Mouse (Mus musculus) bone marrow, adult 2 months (tissue): ENCODE results near the gene Git2. TPM values are rescaled to one million over a fixed set of nuclear protein-coding genes. Genes with fewer than 3 reads are reported as not detected.

Experiments
- H3K27ac ChIP-seq: fragments of 200-500 bp; 2 replicates; pipeline ENCODE4 v1.5.1; 2012; ENCODE audit warnings: low read depth, mild to moderate bottlenecking, control low read depth, inconsistent platforms, low read length; ENCODE audit not compliant: control insufficient read depth, poor library complexity, insufficient read depth
- H3K4me1 ChIP-seq: fragments of 200-500 bp; 2 replicates; pipeline ENCODE4 v1.6.1; 2011; ENCODE audit warnings: low read length; ENCODE audit not compliant: control insufficient read depth, insufficient read depth
- H3K4me3 ChIP-seq: fragments of 200-500 bp; replicated peaks from 2 replicates; pipeline ENCODE3; 2011; ENCODE audit warnings: mild to moderate bottlenecking, low read depth, low read length, control low read depth; ENCODE audit not compliant: control insufficient read depth
- CTCF ChIP-seq: fragments of 200-500 bp; IDR thresholded peaks from 2 replicates; pipeline ENCODE4 v1.5.1; 2011; ENCODE audit warnings: low read length, control low read depth; ENCODE audit not compliant: control insufficient read depth, insufficient read depth
- POLR2A ChIP-seq: fragments of 200-500 bp; IDR thresholded peaks from 2 replicates; pipeline ENCODE4 v1.6.1; 2011; ENCODE audit warnings: low read depth, mild to moderate bottlenecking, control low read depth, low read length, borderline replicate concordance; ENCODE audit not compliant: control insufficient read depth
- WGBS: fragments of 180-500 bp; shearing (Covaris S2); methylation state at CpG from one replicate; pipeline ENCODE4 v1.1.7; 2018; 5-methylcytosine and 5-hydroxymethylcytosine counted together
- polyA plus RNA-seq: library from polyadenylated mRNA; stranded (reverse); fragments of >200 nt; gene quantifications from 2 replicates; pipeline ENCODE4 v1.2.4, GENCODE M21; 2011; ENCODE audit warnings: low replicate concordance; ENCODE audit not compliant: missing spikeins, insufficient read depth, insufficient read length

The Git2 gene
- polyA plus RNA-seq, 1 experiment = 52.4 TPM

DNA sequence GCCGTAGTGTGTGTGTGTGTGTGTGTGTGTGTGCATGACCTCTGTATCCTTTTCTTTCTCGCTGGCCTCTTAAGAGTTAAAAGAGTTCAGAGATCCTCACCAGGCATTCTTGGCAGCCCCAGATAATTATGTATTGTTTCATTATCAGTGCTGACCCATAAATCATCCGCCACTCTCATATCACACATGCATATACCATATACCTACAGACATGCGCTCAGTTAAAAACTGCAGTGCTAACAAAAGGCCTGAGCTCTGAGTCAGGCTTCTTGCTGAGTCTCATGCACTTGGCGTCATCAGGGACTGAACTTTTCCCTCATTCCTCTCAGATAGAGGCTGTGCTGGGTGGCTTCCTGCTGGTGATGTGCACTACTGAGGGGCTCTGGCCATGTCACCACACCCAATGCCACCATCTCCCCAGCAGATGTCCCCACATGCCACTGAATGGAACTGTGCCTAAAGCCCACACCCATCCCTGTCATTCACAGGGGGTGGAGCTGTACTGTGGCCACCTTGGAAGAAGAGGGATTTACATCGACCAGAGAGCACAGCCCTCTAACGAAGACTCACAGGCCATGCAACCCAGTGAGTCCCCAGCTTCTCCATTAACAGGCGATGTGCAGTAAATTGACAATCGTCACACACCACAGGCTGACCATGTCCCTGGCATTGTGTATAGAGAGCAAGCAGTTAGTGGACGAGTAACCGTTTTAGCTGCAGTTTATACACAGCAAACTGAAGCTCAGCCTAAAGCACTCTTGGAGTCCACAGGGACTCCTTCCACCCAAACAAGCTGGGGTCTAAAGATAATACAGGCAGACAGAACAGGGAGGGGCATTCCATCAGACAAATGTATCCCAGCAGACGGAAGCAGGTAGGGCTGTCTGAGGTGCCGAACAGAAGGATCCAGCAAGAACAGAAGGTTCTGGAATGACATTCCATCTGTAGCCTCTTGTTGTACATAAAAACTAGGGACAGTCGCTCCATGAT is 72.6 kb downstream of the Git2 start:
- 63% methylated on average over 14 of the region's 14 CpGs for WGBS
- Histone ChIP-seq H3K4me3 (no peak overlapping the region), H3K27ac (no peak overlapping the region), H3K4me1 (peaks cover 2% of the 10 kb centered on the region; the same call in 1 of the 2 replicates)
- TF ChIP-seq CTCF (peak; percentile 59), POLR2A (no peak)

DNA sequence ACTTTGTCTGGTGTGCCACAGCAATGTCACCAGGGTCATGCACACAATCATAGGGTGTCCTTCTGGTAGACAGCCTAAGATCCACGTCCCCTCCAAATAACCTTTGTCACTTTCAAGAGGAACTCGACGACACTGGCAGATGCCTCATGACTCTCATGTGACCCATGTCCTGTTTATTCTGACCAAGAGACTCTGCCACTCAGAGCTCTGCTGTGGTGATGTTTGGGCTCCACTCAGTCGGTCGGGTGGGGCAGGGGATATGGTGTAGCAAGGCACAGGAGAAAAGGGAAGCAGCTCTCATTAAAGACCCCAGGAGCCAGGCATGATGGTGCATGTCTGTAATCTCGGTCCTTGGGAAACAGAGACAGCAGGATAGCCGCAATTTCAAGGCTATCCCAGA is 76.3 kb downstream of the Git2 start:
- TF ChIP-seq CTCF (no peak), POLR2A (no peak)
- 16% methylated on average over 7 of the region's 7 CpGs for WGBS
- Histone ChIP-seq H3K4me1 (peaks cover 2% of the 10 kb centered on the region; the same call in 1 of the 2 replicates), H3K4me3 (no peak overlapping the region), H3K27ac (peak overlapping the region; percentile 9; the same call in 1 of the 2 replicates)

DNA sequence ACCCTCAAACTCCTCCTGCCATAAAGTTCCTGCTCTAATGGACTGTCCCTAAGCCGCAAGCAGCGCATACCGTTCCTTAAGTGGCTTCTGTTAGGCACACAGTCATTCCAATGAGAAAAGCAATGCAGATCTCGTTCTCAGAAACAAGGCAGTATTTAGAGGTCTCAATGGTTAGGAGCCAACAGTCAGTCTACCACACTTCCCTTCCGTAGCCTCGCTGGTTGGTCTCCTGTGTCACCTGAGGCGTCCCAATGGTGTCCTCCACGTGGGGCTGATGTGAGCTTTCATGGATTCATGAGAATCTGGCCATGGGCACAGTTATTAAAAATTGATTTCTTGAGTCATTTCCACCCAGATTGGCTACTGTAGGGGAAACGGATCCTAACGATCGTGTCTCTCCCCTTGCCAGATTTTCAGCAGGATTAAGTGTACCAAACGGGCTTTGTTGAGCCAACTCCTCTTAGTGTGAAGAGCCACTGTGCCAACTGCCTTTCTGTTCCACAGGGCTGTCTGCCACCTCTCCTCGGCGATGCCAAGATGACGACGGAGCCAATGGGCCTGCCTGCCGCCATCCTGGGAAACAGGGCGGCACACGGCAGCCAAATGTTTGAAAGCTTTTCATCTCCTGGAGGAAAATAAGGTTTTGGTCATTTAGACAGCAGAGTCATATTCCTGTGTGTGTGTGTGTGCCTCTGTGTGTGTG is 77.1 kb downstream of the Git2 start:
- H3K4me1 ChIP-seq = peaks cover 2% of the 10 kb centered on the region; the same call in 1 of the 2 replicates
- H3K4me3 ChIP-seq = no peak overlapping the region
- TF ChIP-seq CTCF (no peak), POLR2A (no peak)
- H3K27ac ChIP-seq = no peak overlapping the region
- 86% methylated on average over 19 of the region's 19 CpGs for WGBS

DNA sequence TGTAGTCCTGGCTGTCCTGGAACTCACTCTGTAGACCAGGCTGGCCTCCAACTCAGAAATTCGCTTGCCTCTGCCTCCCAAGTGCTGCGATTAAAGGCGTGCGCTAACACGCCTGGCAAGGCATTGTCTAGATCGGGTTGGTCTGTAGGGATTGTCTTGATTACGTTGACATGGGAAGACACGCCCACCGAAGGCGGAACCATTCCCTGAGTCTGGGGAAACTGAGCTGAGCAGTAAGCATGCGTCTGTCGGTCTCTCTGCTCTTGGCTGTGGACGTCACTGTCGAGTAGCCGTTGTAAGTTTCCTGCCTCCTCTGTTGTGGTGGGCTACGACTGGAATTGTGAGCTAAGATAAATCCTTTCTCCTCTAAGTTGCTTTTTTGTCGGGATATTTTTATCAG is 78.4 kb downstream of the Git2 start:
- Histone ChIP-seq H3K27ac (no peak overlapping the region), H3K4me3 (no peak overlapping the region), H3K4me1 (peaks cover 2% of the 10 kb centered on the region; the same call in 1 of the 2 replicates)
- no peak for TF ChIP-seq CTCF
- TF ChIP-seq POLR2A = no peak
- WGBS = 80% methylated on average over 17 of the region's 17 CpGs

DNA sequence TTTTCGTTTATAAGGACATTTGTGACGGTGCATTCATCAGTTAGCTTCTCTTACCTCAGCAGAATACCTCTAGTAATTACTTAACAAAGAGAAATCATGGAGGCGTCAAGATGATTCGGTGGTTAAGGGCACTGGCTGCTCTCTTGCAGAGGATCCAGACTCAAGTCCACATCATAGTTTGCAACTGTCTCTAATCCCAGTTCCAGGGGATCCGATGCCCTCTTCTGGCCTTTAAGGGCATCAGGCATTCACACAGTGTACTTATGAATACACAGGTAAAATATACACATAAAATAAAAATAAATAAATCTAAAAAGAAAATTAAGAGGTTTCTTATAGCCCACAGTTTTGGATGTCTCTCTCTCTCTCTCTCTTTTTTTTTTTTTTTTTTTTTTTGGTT is 79.5 kb downstream of the Git2 start:
- H3K4me1 ChIP-seq = peaks cover 5% of the 10 kb centered on the region
- no peak overlapping the region for H3K27ac ChIP-seq
- no peak overlapping the region for H3K4me3 ChIP-seq
- no peak for TF ChIP-seq CTCF
- TF ChIP-seq POLR2A = no peak
- 70% methylated on average over 5 of the region's 5 CpGs for WGBS

DNA sequence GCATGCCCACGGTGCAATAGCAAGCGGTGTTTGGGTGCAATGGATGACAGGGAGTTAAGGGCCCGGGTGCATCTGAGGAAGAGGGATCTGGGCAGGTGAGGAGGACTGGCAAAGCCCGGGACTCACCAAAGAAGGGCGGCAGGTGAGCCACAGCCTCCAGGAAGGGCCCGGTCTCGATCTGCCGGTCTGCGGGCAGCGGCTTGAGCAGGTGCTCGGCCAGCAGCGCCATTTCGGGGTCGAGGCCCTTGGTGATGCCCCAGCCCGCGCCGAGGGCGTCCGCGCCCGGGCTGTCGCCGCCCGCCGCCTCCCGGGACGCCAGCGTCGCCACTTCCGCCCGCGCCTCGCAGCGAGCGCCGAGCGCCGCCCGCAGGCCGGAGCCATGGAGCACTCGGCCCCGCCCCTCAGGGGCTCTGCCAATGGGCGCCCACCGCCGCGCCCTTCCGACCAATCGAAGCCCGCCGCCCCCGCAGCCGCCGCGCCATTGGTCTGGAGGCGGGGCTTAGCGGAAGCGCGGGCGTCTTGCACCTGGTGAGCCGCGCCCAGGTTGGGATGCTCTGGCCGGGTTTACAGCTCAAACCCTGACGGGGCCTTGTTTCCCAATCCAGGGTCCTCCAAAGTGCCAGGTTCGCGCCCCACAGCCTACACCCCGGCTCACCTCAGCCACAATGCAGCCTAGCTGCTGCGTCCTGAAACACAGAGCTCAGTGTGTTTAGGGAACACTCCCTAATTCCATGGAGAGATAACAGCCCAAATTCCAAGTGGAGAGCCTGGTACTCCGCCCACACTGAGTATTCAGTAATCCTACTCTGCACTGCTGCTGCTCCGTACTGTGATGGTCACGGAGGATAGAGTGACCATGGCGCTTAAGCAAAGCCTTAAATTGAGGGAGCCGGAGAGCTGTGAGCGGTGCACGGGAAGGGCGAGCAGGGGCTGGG is 84.4 kb downstream of the Git2 start, which contains the start of gene Gltp:
TSS of gene Gltp (minus strand) at position 352 of the 935 bp plus-strand sequence.
- WGBS = 7% methylated on average over 75 of the region's 75 CpGs
- H3K4me1 ChIP-seq = peaks cover 4% of the 10 kb centered on the region
- H3K4me3 ChIP-seq = peak within 1 kb of the TSS; percentile 91

DNA sequence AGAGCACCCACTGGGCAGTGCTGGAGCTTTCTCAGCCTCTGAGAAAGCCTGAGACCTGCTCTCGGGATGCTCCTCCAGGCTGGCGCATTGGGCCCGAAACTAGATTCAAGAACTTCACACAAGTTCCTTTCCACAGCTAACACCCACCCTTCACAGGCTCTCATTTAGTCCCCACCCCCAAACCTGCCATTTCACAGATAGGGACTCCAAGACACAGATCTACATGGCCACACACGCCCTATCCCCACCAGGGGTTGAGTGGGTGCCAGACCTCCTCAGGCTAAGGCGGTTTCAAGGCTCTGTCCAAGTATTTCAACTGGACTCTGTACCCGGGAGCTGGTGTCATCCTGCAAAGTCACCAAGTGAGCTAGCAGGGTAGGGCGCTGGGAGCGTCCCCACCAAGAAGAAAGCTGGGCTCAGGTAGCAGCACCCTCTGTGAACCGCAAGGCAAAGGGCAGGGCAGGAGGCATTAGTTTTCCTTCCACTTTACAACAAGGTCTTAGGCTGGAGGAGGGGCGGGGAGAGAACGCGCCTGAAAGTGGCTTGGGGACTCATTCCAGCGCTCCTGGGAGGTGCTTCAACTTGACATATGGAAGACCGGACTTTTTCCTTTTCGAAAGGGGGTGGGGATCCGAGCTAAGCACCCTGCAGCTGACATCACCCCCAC is 85.5 kb downstream of the Git2 start:
- no peak for TF ChIP-seq CTCF
- no peak for TF ChIP-seq POLR2A
- WGBS = 5% methylated on average over 16 of the region's 16 CpGs
- H3K27ac ChIP-seq = peak overlapping the region; percentile 24; the same call in 1 of the 2 replicates

More for the DNA sequence above, 84.4 kb downstream of the Git2 start, which contains the start of gene Gltp:
- TF ChIP-seq POLR2A (peak; percentile 82; the same call in 1 of the 2 replicates), CTCF (peak; percentile 6; the same call in 1 of the 2 replicates)
- peak within 1 kb of the TSS; percentile 69 for H3K27ac ChIP-seq

More for the DNA sequence above, 85.5 kb downstream of the Git2 start:
- Histone ChIP-seq H3K4me1 (peaks cover 7% of the 10 kb centered on the region), H3K4me3 (peak overlapping the region; percentile 91)
